Mouse (Mus musculus): ENCODE data around the gene Clcn1.

GRCm38 (mm10) chr6:42339189-42339588, 52.7 kb downstream of the Clcn1 start:
- TF ChIP-seq CHD2 (IDR thresholded peaks at IDR 0.05; ENCODE audit: low read depth, low read length) (no peak), ZNF384 (IDR thresholded peaks at IDR 0.05; ENCODE audit: low read depth, low read length) (no peak)

All from ES-E14 (cell line).